Mouse (Mus musculus): ENCODE results near the gene Ciz1. TPM values are rescaled to one million over a fixed set of nuclear protein-coding genes. Genes with fewer than 3 reads are reported as not detected.

The Ciz1 gene
- polyA plus RNA-seq, 1 experiment = 275 TPM

- H3K4me3 ChIP-seq (ENCODE audit: low read depth, low read length) = no peak overlapping the region
- H3K27ac ChIP-seq (ENCODE audit: insufficient read depth, low read depth, low read length) = no peak overlapping the region
These were observed 22.6 kb upstream of the Ciz1 start for GRCm38 (mm10) chr2:32329531-32329930.

GRCm38 (mm10) chr2:32332159-32332558 lies 20.0 kb upstream of the Ciz1 start:
- no peaks in the 10 kb centered on the region for H3K4me1 ChIP-seq (ENCODE audit: control insufficient read depth, insufficient read depth, insufficient read length, low read length)
- TF ChIP-seq POLR2A (IDR thresholded peaks at IDR 0.05; ENCODE audit: low read depth, low read length) (no peak), CTCF (IDR thresholded peaks at IDR 0.05; ENCODE audit: extremely low read depth, insufficient read length, insufficient replicate concordance, low read depth, low read length) (no peak)
- H3K27me3 ChIP-seq (ENCODE audit: control insufficient read depth, insufficient read depth, low read length) = no peaks in the 10 kb centered on the region
- H3K27ac ChIP-seq (ENCODE audit: insufficient read depth, low read depth, low read length) = no peak overlapping the region
- 87% methylated on average over 5 of the region's 5 CpGs for WGBS
- H3K36me3 ChIP-seq (ENCODE audit: control insufficient read depth, insufficient read depth, low read length) = peaks cover 18% of the 10 kb centered on the region
- no peak overlapping the region for H3K4me3 ChIP-seq (ENCODE audit: low read depth, low read length)

More at GRCm38 (mm10) chr2:32329531-32329930, 22.6 kb upstream of the Ciz1 start:
- Histone ChIP-seq H3K27me3 (ENCODE audit: control insufficient read depth, insufficient read depth, low read length) (no peaks in the 10 kb centered on the region), H3K36me3 (ENCODE audit: control insufficient read depth, insufficient read depth, low read length) (peaks cover 4% of the 10 kb centered on the region), H3K4me1 (ENCODE audit: control insufficient read depth, insufficient read depth, insufficient read length, low read length) (no peaks in the 10 kb centered on the region)
- TF ChIP-seq POLR2A (IDR thresholded peaks at IDR 0.05; ENCODE audit: low read depth, low read length) (no peak), CTCF (IDR thresholded peaks at IDR 0.05; ENCODE audit: extremely low read depth, insufficient read length, insufficient replicate concordance, low read depth, low read length) (no peak)
- WGBS = 84% methylated on average over 6 of the region's 6 CpGs

GRCm38 (mm10) chr2:32335888-32336287 lies 16.2 kb upstream of the Ciz1 start:
- 68% methylated on average over 15 of the region's 15 CpGs for WGBS
- Histone ChIP-seq H3K27ac (ENCODE audit: insufficient read depth, low read depth, low read length) (no peak overlapping the region), H3K27me3 (ENCODE audit: control insufficient read depth, insufficient read depth, low read length) (no peaks in the 10 kb centered on the region), H3K36me3 (ENCODE audit: control insufficient read depth, insufficient read depth, low read length) (peaks cover 24% of the 10 kb centered on the region), H3K4me1 (ENCODE audit: control insufficient read depth, insufficient read depth, insufficient read length, low read length) (no peaks in the 10 kb centered on the region), H3K4me3 (ENCODE audit: low read depth, low read length) (no peak overlapping the region)
- TF ChIP-seq POLR2A (IDR thresholded peaks at IDR 0.05; ENCODE audit: low read depth, low read length) (no peak), CTCF (IDR thresholded peaks at IDR 0.05; ENCODE audit: extremely low read depth, insufficient read length, insufficient replicate concordance, low read depth, low read length) (no peak)

GRCm38 (mm10) chr2:32339912-32340642 lies 12.1 kb upstream of the Ciz1 start:
- no peak overlapping the region for H3K4me3 ChIP-seq (ENCODE audit: low read depth, low read length)
- TF ChIP-seq POLR2A (IDR thresholded peaks at IDR 0.05; ENCODE audit: low read depth, low read length) = no peak
- no peak for TF ChIP-seq CTCF (IDR thresholded peaks at IDR 0.05; ENCODE audit: extremely low read depth, insufficient read length, insufficient replicate concordance, low read depth, low read length)
- 68% methylated on average over 26 of the region's 26 CpGs for WGBS
- no peaks in the 10 kb centered on the region for H3K4me1 ChIP-seq (ENCODE audit: control insufficient read depth, insufficient read depth, insufficient read length, low read length)
- no peak overlapping the region for H3K27ac ChIP-seq (ENCODE audit: insufficient read depth, low read depth, low read length)
- peaks cover 18% of the 10 kb centered on the region for H3K36me3 ChIP-seq (ENCODE audit: control insufficient read depth, insufficient read depth, low read length)
- H3K27me3 ChIP-seq (ENCODE audit: control insufficient read depth, insufficient read depth, low read length) = no peaks in the 10 kb centered on the region

- Histone ChIP-seq H3K27me3 (ENCODE audit: control insufficient read depth, insufficient read depth, low read length) (no peaks in the 10 kb centered on the region), H3K4me3 (ENCODE audit: low read depth, low read length) (no peak overlapping the region), H3K36me3 (ENCODE audit: control insufficient read depth, insufficient read depth, low read length) (peaks cover 9% of the 10 kb centered on the region), H3K4me1 (ENCODE audit: control insufficient read depth, insufficient read depth, insufficient read length, low read length) (no peaks in the 10 kb centered on the region), H3K27ac (ENCODE audit: insufficient read depth, low read depth, low read length) (no peak overlapping the region)
- 86% methylated on average over 13 of the region's 13 CpGs for WGBS
- TF ChIP-seq POLR2A (IDR thresholded peaks at IDR 0.05; ENCODE audit: low read depth, low read length) (no peak), CTCF (IDR thresholded peaks at IDR 0.05; ENCODE audit: extremely low read depth, insufficient read length, insufficient replicate concordance, low read depth, low read length) (no peak)
These were observed 11.1 kb upstream of the Ciz1 start for GRCm38 (mm10) chr2:32340836-32341633.

- H3K4me3 ChIP-seq (ENCODE audit: low read depth, low read length) = no peak overlapping the region
- TF ChIP-seq POLR2A (IDR thresholded peaks at IDR 0.05; ENCODE audit: low read depth, low read length) (no peak), CTCF (IDR thresholded peaks at IDR 0.05; ENCODE audit: extremely low read depth, insufficient read length, insufficient replicate concordance, low read depth, low read length) (no peak)
- peaks cover 8% of the 10 kb centered on the region for H3K36me3 ChIP-seq (ENCODE audit: control insufficient read depth, insufficient read depth, low read length)
- no peaks in the 10 kb centered on the region for H3K4me1 ChIP-seq (ENCODE audit: control insufficient read depth, insufficient read depth, insufficient read length, low read length)
- H3K27me3 ChIP-seq (ENCODE audit: control insufficient read depth, insufficient read depth, low read length) = no peaks in the 10 kb centered on the region
- H3K27ac ChIP-seq (ENCODE audit: insufficient read depth, low read depth, low read length) = no peak overlapping the region
- 90% methylated on average over 4 of the region's 4 CpGs for WGBS
These were observed 10.5 kb upstream of the Ciz1 start for GRCm38 (mm10) chr2:32341634-32341939.

GRCm38 (mm10) chr2:32342039-32342438 lies 10.1 kb upstream of the Ciz1 start:
- Histone ChIP-seq H3K27me3 (ENCODE audit: control insufficient read depth, insufficient read depth, low read length) (no peaks in the 10 kb centered on the region), H3K36me3 (ENCODE audit: control insufficient read depth, insufficient read depth, low read length) (peaks cover 10% of the 10 kb centered on the region), H3K4me3 (ENCODE audit: low read depth, low read length) (no peak overlapping the region), H3K4me1 (ENCODE audit: control insufficient read depth, insufficient read depth, insufficient read length, low read length) (no peaks in the 10 kb centered on the region), H3K27ac (ENCODE audit: insufficient read depth, low read depth, low read length) (no peak overlapping the region)
- TF ChIP-seq CTCF (IDR thresholded peaks at IDR 0.05; ENCODE audit: extremely low read depth, insufficient read length, insufficient replicate concordance, low read depth, low read length) = no peak
- 92% methylated on average over 4 of the region's 4 CpGs for WGBS
